Mouse (Mus musculus): Measurements from ENCODE around the gene Nxph1. TPM values are rescaled to one million over a fixed set of nuclear protein-coding genes. Genes with fewer than 3 reads are reported as not detected.

Gene Nxph1
- polyA plus RNA-seq (2012; rRNA removed), result not detected in 2 replicates

GRCm38 (mm10) chr6:8948131-8948470, at the start of gene Nxph1:
Gene Nxph1, plus strand, starts transcription at chr6:8948431.

Other genes starting within 250 kb of the Nxph1 start
- gene Ica1, start 169.9 kb upstream of the Nxph1 start, polyA plus RNA-seq (2012; rRNA removed), result 2.1 and 2.4 TPM in 2 replicates

Measured in liver, embryonic 14 days (tissue).